Mouse (Mus musculus) monocyte, adult 2 months (primary cell): ENCODE data around the gene Reg3a.
"Not testable (repeated sequence)": the region's sequence is repeated elsewhere in the genome, so short reads cannot be mapped to it uniquely, and the experiment has no call there.

ENCODE experiments used
- DNase-seq, 2 experiments: peaks; one replicate each; pipeline ENCODE4 v3.0.0; 2022; ENCODE audit warnings: low spot score in 2 of 2, low read depth in 1 of 2

Reg3a gene

DNA sequence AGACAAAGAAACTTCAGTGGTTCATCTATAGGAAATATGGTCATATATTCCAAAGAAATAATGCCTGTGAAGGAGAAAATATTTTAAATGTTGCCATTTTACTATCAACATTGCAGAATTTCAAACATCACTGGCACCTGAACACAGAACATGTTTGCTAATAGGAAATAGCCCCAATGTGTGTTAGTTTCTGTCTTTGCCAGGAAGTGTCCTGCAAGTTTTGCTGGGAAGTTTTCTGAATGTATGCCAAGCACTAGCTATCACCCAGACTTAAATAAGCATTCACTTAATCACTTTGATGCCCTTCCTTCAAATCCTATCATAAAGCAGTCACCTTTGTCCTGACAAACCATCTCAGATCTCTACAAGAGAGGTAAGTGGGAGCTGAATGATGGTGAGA lies at the start of gene Reg3a:
TSS of gene Reg3a (plus strand) at position 301 of the 400 bp plus-strand sequence.
- no peak for DNase-seq

DNA sequence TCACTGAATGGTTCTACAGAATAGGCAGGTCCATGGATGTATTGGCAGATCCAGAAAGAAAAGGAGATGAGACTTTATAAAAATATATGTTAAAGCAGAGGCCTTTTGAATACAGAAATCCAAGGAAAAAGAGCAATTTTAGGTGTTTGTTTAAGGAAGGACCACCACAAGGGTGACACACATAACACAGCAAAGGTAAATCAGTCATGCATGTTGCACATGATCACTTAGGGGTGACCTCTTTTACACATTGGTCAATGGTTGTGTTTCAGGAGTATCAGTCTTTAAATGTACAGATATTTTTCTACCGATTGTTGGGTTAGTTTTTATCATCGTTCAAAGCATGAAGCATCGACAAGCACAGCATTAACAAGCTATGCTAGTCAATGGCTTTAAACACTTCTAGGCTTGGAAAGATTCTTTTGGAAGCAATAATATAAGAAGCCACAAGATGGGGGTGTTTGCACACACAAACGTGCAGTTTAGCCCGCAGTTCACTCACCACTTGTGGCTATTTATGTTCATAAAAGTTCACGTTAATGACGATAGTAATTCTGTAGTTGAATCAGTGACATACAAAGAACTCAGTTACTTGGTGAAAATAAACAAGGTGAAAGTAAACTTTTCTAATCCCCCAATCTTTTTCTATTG lies 48.5 kb upstream of the Reg3a start:
- no peak for DNase-seq

DNA sequence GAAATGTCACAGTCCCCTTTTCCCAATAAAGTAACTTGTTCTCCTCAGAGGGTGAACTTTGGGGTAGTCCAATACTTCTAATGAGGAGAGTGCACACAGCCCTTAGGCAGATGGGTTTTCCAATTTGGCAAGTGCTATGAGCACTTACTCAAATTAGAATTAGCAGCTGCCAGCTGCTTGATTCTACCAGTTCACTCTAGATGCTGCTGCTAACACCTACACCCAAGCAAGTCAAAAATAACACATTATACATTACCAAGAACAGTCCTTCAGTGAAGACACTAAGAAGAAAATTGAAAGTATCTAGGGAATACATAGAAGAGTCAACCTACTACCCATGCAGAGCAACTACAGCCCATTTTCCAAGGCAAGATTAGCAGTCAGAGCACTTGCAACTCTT lies 40.2 kb upstream of the Reg3a start:
- DNase-seq: no peak

DNA sequence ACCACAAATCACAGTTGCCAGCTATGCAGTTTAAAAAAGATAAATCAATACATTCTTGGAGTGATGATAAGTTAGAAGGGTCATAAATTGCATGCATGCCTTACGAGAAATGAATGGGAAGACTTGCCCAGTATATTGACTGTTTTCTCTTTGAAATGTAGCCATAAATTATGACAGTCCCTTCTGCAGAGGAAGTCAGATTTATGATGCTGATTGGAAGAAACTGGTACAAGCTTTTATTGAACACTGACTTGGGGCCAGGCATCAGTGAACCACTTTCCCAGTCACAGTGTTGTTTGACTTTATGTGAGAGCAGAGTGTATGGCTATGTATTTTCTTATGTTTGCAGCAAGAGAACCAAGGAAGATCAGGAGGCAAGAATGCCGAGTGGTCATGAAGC lies 38.8 kb upstream of the Reg3a start:
- DNase-seq: no peak

DNA sequence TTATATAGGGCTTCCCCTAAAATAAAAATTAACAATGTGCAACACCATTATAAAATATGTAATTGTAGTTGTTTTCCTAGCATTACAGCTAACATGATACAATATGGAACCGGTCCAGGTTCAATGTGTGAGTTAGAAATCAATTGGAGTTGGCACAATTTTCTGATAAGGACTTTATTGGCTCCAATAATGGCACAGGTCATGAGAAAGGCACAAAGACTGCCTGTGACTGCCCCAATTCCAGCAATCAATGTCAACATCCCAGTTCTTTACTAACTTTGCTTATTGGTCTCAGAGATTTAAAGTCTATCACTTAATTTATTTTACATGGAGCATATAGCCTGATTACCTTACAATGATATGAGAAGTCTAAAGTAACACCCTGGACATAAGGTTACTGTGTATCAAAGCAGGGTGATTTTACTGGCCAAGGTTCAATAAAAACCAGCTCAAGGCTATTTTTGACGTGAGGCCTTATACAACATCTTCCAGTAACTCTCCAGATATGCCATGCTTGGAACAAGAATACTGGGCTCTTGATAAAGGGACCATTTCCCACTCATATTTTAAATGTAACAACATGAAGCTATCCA lies 18.4 kb upstream of the Reg3a start:
- DNase-seq: no peak

DNA sequence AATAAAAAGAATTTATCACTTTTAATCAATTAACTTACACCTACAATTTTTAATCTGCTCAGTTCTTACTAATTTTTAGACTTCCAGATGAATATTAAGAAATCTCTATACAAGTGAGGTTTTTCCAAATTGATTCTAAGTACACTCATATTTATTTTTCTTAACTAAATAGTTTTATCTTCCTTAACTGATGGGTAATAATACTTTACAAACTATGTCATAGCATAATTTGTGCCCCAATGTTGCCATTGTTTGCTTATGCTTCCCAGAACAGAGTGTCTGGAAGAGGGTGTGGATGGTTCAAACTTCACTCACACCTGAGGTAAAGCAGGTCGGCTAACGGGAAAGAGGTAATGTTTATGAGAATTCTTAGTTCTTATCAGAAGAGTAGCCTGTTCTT lies 10.2 kb upstream of the Reg3a start, which contains the start of gene Reg3b:
TSS of gene Reg3b (plus strand) at position 301 of the 400 bp plus-strand sequence.
- no peak for DNase-seq

DNA sequence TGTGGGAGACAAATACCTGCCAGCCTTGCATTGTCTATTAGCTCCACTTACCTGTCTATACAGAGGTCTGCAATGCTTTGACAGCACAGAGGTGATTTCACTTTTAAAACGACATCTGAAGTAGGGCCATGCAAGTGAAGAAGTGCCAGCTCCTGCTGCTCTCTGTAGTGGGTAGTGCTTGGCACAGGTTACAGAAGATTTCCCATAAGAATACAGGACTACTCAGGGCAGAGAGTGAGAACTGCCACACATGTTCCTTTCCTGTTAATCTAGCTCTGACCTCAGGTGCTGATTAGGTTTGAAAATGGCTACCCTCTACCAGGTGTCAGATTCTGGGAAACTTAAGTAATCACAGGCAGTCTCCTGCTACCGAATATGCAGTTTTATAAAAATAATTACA lies 1.7 kb upstream of the Reg3a start, which contains the start of gene Reg3d:
TSS of gene Reg3d (minus strand) at position 101 of the 400 bp plus-strand sequence.
- no peak for DNase-seq

DNA sequence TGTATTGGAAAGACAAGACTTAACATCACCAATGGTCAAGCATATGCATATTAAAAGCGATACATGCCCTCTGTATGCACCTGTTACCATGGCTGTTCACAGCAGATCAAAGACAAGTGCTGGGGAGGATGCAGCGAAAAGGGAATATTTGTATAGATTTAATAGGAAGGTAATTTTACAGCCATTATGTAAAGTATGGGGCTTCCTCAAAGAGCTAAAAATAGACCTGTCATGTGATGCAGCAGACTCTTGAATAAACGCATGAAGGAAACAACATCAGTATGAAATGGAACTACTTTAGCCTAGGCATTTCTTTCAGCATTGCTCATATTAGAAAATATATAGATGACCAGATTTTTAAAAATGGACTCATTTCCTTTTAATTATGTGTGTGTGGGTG lies 5.1 kb downstream of the Reg3a start:
- no peak for DNase-seq

DNA sequence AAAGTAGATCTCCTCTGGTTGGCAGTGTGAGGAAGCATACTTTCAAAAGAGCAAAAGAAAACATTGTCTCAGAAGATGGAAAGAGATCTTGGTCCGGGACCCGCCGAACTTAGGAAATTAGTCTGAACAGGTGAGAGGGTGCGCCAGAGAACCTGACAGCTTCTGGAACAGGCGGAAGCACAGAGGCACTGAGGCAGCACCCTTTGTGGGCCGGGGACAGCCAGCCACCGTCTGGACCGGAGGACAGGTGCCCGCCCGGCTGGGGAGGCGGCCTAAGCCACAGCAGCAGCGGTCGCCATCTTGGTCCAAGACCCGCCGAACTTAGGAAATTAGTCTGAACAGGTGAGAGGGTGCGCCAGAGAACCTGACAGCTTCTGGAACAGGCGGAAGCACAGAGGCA lies 14.8 kb downstream of the Reg3a start, which contains the start of gene Reg2:
TSS of gene Reg2 (plus strand) at position 301 of the 400 bp plus-strand sequence.
- DNase-seq: not testable (repeated sequence)

DNA sequence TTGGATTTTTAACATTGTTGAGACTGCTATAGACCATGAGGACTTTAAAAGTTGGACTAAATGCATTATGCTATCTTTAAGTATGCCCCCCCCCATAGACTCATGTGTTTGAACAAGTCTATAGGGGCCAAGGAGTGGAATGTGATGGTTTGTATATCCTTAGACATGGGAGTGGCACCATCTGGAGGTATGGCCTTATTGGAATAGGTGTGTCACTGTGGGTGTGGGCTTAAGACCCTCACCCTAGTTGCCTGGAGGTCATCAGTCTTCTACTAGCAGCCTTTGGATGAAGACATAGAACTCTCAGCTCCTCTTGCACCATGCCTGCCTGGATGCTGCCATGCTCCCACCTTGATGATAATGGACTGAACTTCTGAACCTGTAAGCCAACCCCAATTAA lies 41.9 kb downstream of the Reg3a start, which contains the start of gene Reg1:
TSS of gene Reg1 (plus strand) at position 301 of the 400 bp plus-strand sequence.
- DNase-seq: not testable (repeated sequence)

DNA sequence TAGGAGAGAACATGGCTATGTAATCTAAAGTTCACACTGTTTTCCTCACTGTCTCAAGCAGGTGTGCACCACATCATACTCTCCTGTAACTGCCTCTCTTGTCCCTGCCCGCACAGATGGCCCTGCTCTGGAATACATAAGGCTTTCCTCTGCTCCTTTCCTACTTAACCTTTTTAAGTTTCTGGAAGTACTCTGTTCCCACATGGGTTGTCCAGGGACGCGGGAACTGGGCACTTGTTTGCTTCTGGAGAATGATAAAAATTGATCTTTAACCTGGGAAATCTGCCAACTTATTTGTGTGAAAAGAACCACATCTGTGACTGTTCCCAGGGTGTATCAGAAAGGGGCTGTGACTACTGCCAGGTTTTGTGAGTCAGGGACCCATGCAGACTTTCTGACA lies 45.0 kb downstream of the Reg3a start:
- no peak for DNase-seq
